Mouse (Mus musculus) midbrain, embryonic 11.5 days (tissue): Measurements from ENCODE around the gene Nat8f3. TPM values are rescaled to one million over a fixed set of nuclear protein-coding genes. Genes with fewer than 3 reads are reported as not detected.
"Not testable (repeated sequence)": the region's sequence is repeated elsewhere in the genome, so short reads cannot be mapped to it uniquely, and the experiment has no call there.

Experiments used
- ATAC-seq: fragments of 200-750 bp; cut with Nextera tagmentation; 2 replicates; pipeline ENCODE4 v1.8.0; 2017; ENCODE audit warnings: moderate TSS enrichment, moderate library complexity; ENCODE audit not compliant: low FRiP score
- DNase-seq: peaks from one replicate; pipeline ENCODE4 v3.0.0; 2015; ENCODE audit warnings: low spot score; ENCODE audit errors: missing footprints
- H3K27ac ChIP-seq: fragments of 300-500 bp; sonication (generic); 2 replicates; pipeline ENCODE4 v1.5.1; 2014; ENCODE audit warnings: low read depth, low read length
- H3K27me3 ChIP-seq: fragments of 300-500 bp; sonication (generic); 2 replicates; pipeline ENCODE4 v1.6.1; 2014; ENCODE audit warnings: mild to moderate bottlenecking, low read length, moderate library complexity, mixed read lengths; ENCODE audit not compliant: control insufficient read depth, insufficient read depth
- H3K36me3 ChIP-seq: fragments of 300-500 bp; sonication (generic); 2 replicates; pipeline ENCODE4 v1.6.1; 2014; ENCODE audit warnings: mild to moderate bottlenecking, low read length, moderate library complexity, mixed read lengths; ENCODE audit not compliant: control insufficient read depth, insufficient read depth
- H3K4me1 ChIP-seq: fragments of 300-500 bp; sonication (generic); 2 replicates; pipeline ENCODE4 v1.6.1; 2014; ENCODE audit warnings: low read length; ENCODE audit not compliant: control insufficient read depth, insufficient read depth
- H3K4me2 ChIP-seq: fragments of 300-500 bp; sonication (generic); 2 replicates; pipeline ENCODE4 v1.6.1; 2014; ENCODE audit warnings: mild to moderate bottlenecking, moderate library complexity
- H3K4me3 ChIP-seq: fragments of 300-500 bp; sonication (generic); 2 replicates; pipeline ENCODE4 v1.5.1; 2014; ENCODE audit warnings: low read depth, low read length
- H3K9ac ChIP-seq: fragments of 300-500 bp; sonication (generic); 2 replicates; pipeline ENCODE4 v1.6.1; 2014; ENCODE audit warnings: low read length
- H3K9me3 ChIP-seq: fragments of 300-500 bp; sonication (generic); 2 replicates; pipeline ENCODE4 v1.6.1; 2016; ENCODE audit warnings: low read length; ENCODE audit not compliant: control insufficient read depth
- WGBS: fragments of 180-500 bp; shearing (Covaris S2); extraction: QIAGEN DNeasy Blood & Tissue Kit; methylation state at CpG from one replicate; pipeline ENCODE4 v1.1.7; 2014; 5-methylcytosine and 5-hydroxymethylcytosine counted together
- microRNA-seq: library from miRNA; unstranded; fragments of <30 nt; microRNA quantifications from one replicate; pipeline ENCODE4, GENCODE M21; 2017
- polyA plus RNA-seq: library from polyadenylated mRNA; unstranded; fragments of >200 nt; fragmentation: Nextera tagmentation; extraction: Ambion mirVana; gene quantifications from 2 replicates; pipeline ENCODE4 v1.2.1, GENCODE M21; 2014

Nat8f3 gene
- polyA plus RNA-seq, 1 experiment from 2014 or later = not detected

DNA sequence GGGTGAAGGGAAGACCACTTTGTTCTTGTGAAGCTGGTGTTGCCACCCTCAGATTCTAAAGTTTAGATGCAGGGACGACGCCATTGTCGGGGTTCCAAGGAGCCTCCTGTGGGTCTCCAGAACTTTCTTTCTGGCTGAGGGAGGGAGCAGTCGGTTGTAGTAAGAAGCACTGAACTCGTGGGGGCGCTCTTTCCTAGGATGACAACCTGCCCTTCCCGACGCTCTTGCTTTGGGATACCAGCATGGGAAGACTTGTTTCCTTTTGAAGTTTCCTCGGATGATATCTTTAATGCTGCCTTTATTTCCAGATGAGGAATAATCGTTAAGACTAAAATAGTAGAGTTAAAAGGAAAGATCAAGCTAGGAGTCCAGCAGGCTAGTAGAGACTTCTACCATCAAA lies 52.4 kb downstream of the Nat8f3 start, which contains the start of gene Nat8f7:
TSS of gene Nat8f7 (minus strand) at position 101 of the 400 bp plus-strand sequence.
- not testable (repeated sequence) for H3K9me3 ChIP-seq, H3K9ac ChIP-seq, H3K27me3 ChIP-seq, ATAC-seq, H3K4me2 ChIP-seq, DNase-seq, H3K4me1 ChIP-seq, H3K4me3 ChIP-seq, H3K27ac ChIP-seq, H3K36me3 ChIP-seq
- WGBS = 79% methylated on average over 9 of the region's 10 CpGs

DNA sequence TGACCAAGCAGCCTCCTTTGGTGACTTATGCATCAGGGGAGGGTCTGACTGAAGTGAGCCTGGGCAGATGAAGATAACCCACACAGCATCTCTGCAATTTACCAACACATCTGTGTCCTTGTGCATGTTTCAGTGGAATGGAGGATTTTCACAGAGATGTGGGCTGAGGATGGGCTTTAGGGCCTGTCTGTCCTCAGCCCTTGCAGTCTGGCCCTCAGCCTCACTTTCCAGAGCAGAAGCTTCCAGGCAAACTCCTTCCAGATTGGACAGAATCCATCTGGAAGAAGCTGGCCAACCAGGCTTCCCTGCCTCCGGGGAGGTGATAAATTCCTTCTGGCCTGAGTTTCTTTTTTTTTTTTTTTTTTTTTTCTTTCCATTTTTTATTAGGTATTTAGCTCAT lies 55.9 kb downstream of the Nat8f3 start:
- WGBS = no CpG with 5 or more reads among the region's 1 CpGs
- not testable (repeated sequence) for H3K9me3 ChIP-seq, H3K9ac ChIP-seq, H3K4me1 ChIP-seq, H3K27me3 ChIP-seq, H3K4me3 ChIP-seq, H3K27ac ChIP-seq, ATAC-seq, H3K36me3 ChIP-seq, DNase-seq, H3K4me2 ChIP-seq

DNA sequence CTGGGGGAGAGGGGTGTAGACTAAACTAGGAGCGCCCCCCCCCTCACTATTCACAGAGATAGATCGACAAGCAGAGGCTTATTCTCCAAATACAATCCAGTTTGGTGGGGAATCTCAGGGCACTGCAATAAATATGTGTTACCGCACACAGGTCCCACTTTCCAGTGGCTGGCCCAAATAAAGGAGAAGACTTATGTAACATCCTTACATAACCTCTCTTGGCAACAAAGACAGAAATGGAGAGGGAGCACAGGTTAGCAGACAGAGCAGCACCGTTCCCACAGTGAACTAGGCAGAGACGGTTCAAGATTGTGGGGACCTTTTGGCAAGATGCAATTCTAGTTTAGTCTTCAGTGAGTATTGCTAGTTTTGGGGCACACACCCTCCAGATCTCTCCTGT lies 56.3 kb downstream of the Nat8f3 start:
- not testable (repeated sequence) for H3K9me3 ChIP-seq, H3K4me1 ChIP-seq, H3K4me3 ChIP-seq, H3K36me3 ChIP-seq, H3K9ac ChIP-seq, H3K4me2 ChIP-seq, H3K27me3 ChIP-seq, ATAC-seq, H3K27ac ChIP-seq
- peak; percentile 61 for DNase-seq
- 98% methylated on average over 5 of the region's 5 CpGs for WGBS

DNA sequence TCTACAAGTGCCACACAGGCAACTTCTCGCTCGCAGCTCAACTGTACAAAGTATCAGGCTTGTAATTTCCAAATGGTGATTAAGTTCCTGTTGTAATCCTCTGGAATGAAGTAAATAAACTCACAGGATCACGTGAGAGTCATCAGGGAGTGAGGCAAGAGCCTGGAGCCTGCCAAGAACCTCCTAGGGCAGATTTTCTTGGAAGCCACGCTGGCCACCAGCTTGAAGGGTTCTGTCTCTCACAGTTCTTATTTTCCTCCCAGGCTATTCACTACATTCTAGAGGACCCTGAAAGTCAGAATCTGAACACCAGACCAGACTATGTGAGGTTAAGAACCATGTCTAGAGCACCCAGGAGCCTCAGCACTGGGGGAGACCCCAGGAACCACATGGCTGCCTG lies 63.6 kb downstream of the Nat8f3 start:
- not testable (repeated sequence) for H3K36me3 ChIP-seq, H3K4me2 ChIP-seq, H3K9me3 ChIP-seq, H3K4me1 ChIP-seq, H3K27ac ChIP-seq, H3K27me3 ChIP-seq, H3K4me3 ChIP-seq, DNase-seq, H3K9ac ChIP-seq, ATAC-seq
- 93% methylated on average over 2 of the region's 4 CpGs for WGBS

Small RNAs within 50 kb of the gene (microRNA-seq; reads per million reads assigned to microRNA genes)
- gene Gm27317 (not detected), gene Mir6375 (not detected)

Other genes with a start within 250 kb of the Nat8f3 start
- 8.8 and 9.0 TPM in 2 replicates for gene Alms1, start 178.2 kb downstream of the Nat8f3 start, polyA plus RNA-seq
- gene Nat8f7, start 52.5 kb downstream of the Nat8f3 start, polyA plus RNA-seq = not detected in 2 replicates
- not detected in 2 replicates for gene Nat8f6, start 55.2 kb upstream of the Nat8f3 start, polyA plus RNA-seq
- not detected in 2 replicates for gene Nat8f5, start 55.2 kb upstream of the Nat8f3 start, polyA plus RNA-seq
- not detected in 2 replicates for gene Nat8, start 66.3 kb upstream of the Nat8f3 start, polyA plus RNA-seq
- gene Nat8f2, start 103.4 kb upstream of the Nat8f3 start, polyA plus RNA-seq = not detected in 2 replicates
- gene Nat8f4, start 139.1 kb upstream of the Nat8f3 start, polyA plus RNA-seq = 6.0 and 7.0 TPM in 2 replicates
- gene Tprkb, start 146.1 kb upstream of the Nat8f3 start, polyA plus RNA-seq = 33.6 and 40.7 TPM in 2 replicates
- gene Nat8f1, start 149.9 kb upstream of the Nat8f3 start, polyA plus RNA-seq = 5.7 and 6.2 TPM in 2 replicates
- 40.3 and 42.6 TPM in 2 replicates for gene Dusp11, start 195.9 kb upstream of the Nat8f3 start, polyA plus RNA-seq